Mouse (Mus musculus) thymus, postnatal 25 days (tissue): ENCODE results near the gene Lhfpl4.
A peak's percentile ranks its signal among the peaks of the same experiment; 100 is the strongest.

Source experiments
- DNase-seq: peaks from one replicate; pipeline ENCODE4 v3.0.0; 2022

The Lhfpl4 gene

DNA sequence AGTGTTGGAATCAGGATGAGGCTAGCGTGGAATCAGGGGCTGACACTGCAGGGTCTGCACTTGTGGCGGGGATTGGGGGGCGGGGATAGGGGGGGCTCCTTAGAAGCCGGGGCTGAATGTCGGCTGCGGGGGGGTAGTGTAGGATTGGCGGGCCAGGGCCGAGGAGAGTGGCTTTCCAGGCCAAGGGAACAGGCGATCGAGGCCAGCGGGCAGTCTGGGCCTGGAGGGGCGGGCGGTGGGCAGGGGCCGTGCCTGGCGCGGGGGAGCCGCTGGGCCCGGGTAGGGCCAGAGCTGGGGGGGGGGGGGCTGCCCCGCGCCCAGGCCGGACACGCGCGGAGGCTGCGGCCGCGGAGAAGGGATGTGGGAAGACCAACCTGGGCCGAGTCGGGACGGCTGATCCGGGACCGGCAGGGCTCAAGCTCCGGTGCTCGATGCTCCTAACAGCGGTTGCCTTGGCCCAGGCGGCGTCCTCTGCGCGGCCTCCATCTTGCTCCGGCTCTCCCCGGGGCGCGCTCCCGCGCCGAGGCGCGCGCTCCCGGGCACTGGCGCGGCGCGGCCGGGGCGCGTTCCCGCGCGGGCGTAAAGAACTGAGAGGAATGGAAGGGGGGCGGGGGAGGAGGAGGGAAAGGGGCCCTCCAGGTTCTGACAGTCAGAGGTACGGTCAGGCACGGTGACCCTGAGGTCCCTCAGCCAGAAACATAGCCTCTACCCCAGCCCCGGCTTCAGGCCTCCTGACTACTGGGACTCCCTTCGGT, at the start of gene Lhfpl4:
Gene Lhfpl4 (minus strand): TSS at position 544 of the 755 bp plus-strand sequence.
- no peak for DNase-seq

DNA sequence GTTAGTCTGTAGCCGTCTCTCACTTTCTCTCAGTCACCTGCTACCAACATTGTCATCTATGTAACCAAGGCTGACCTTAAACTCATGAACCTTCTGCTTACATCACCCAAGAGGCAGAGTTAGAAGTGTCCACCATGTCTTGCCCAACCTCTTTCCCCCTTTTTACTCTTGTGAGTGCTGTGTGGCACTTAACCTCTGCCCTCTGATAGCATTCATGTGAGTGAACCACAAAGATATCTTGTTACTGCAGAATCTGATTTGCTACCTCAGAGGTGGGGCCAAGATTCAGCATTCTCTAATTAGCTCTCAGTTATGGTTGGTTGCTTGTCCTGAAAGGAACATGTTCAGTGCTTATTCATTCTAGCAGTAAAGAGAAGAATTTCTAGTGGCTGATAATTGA, 47.6 kb upstream of the Lhfpl4 start:
- DNase-seq: no peak

DNA sequence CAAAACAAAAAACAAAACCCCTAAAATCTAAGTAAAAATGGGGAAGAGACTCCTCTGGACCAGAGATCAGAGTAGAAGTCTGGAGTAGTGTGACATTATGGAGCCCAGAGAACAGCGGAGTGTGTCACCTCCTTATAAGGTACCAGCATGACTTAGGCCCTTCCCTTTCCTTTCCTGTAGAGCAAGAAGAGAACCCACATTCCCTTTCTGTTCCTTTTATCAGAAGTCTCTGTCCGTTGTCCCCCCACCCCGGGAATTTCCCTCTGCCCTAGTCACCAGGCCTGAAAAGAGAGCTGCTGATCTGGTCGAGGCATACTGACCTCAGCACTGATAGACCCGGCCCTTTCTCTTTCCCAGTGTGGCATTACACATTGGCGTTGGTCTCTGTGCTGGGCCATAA, 43.3 kb upstream of the Lhfpl4 start:
- peak; percentile 7 for DNase-seq

DNA sequence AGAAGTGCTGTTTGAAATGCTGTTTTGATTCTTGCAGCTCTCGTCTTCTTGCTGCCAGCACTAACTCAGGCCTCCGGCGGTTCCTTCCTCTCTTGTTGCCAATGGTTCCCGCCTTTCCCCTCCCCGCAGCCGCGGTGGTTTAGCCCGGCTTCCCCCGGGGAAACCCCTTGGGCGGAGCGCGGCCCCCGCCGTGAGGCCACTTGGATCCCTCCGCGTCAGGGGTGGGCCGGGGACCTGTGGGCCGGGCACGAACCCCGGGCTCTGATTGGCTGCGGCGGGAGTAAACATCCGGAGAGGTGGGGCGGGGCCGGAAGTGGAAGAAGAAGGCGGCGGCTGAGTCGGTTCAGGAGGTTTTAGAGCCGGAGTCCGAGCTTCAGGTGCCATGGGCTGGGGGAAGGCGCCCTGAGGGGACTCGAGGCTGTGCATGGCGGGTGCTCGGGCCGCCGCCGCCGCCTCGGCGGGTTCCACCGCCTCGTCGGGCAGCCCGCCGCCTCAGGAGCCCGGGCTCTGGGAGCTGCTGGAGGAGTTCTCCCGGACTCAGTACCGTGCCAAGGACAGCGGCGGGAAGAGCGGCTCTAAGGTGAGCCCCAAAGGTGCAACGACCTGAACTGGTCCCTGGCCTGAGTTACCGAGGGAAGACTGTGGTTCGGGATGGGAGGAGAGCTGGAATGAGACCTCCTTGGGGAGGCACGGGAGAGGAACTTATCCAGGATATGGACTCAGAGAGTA, 42.5 kb upstream of the Lhfpl4 start, which contains the start of gene Mtmr14:
Gene Mtmr14 (plus strand): TSS at position 302 of the 729 bp plus-strand sequence.
- DNase-seq: peak; percentile 100

DNA sequence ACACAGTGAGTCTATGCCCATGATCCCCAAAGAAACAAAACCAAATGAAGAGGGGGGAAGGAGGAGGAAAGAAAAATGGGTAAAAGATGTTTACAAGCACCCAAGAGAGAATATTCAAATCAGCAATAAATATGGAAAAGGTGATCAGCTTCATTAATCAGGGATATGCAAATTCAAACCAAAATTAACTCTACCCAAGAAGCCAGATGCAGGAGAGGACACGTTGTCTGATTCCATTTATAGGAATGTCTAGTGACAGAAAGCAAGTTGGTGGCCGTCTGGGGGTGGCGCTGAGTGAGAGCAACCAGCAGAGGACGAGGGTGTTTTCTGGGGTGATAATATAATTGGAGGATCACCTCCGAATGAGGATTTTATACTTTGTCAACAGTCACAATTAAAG, 40.0 kb upstream of the Lhfpl4 start:
- no peak for DNase-seq

DNA sequence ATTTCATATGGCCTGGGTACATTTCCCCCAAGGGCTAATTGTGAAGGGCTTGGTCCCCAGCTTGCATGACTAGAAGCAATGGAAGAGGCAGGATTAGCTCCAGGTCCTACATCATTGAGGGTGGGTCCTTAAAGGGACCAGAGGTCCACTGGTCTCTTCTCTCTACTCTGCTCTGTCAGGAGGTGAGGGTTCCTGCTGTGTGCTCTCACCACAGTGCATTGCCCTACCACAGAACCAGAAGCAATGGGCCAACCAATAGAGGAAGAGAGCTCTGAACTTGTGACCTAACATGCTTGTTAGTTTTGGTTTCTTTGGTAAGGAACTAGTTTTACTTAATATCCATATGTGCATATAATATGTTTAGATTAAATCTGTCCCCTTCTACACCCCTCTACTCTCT, 31.5 kb upstream of the Lhfpl4 start:
- no peak for DNase-seq

DNA sequence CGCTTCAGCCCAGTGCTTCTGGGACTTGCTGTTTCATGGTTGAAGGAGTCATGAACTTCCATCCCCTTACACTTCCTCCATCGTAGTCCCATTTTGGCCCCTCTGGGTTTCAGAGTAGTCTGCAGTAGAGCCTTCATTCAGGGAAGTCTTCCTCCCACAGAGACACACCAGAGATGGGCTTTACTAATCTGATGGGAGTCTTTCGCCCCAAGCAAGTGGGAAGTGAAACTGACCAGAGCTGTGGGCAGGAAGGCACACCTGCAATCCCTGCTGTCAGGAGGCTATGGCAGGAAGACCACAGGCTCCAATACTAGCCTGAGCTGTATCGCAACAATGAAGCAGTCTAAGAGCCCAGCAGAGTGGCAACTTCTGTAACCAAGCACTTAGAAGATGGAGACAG, 30.6 kb upstream of the Lhfpl4 start:
- no peak for DNase-seq

DNA sequence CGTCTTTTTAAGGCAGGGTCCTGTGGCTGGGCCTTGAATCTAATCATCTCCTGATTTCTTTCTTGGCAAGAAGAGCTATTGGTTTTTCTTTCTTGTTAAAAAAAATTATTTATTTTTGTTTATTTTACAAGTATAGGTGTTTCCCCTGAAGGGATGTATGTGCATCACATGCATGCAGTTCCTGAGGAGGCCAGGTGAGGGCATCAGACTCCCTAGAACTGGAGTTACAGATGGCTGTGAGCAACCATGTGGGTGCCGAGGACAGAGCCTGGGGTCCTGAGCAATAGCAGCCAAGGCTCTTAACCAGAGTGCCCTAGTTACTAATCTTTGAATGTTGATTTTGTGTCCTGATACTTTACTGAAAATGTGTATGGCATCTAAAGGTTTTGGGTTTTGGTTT, 21.1 kb upstream of the Lhfpl4 start:
- no peak for DNase-seq

DNA sequence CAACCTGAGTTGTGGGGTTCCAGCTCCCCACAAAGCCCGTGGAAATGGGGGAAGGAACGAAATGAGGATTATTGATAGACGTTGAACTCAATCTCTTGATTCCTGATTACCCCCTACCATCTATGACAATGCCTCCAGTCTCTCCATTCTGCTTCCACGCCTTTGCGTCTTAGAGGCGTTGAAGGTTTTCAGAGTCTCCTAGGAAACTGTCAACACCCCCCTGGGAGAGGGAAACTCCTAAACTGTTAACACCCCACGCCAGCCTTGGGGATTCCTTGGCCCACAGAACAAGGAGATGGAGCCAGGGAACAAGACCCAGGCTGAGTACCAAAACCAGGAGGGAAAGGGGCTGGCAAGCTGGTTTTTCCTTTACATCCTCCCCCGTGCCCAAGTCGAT, 410 bp upstream of the Lhfpl4 start:
- no peak for DNase-seq

DNA sequence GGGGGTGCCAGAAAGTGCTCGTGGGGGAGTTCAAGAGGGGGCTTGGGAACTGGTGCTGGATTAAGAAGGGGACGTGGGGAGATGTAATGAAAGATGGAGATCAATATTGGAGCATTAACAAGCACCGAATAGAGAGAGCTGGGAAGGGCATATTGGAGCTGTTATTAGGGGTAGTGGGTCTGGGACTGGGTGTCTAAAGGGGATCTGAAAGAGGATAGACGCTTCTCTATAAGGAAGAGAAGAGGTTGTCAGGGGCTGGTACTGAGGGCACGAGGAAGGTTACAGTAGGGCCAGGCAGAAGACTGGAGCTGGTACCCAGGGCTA, 705 bp downstream of the Lhfpl4 start:
- no peak for DNase-seq

DNA sequence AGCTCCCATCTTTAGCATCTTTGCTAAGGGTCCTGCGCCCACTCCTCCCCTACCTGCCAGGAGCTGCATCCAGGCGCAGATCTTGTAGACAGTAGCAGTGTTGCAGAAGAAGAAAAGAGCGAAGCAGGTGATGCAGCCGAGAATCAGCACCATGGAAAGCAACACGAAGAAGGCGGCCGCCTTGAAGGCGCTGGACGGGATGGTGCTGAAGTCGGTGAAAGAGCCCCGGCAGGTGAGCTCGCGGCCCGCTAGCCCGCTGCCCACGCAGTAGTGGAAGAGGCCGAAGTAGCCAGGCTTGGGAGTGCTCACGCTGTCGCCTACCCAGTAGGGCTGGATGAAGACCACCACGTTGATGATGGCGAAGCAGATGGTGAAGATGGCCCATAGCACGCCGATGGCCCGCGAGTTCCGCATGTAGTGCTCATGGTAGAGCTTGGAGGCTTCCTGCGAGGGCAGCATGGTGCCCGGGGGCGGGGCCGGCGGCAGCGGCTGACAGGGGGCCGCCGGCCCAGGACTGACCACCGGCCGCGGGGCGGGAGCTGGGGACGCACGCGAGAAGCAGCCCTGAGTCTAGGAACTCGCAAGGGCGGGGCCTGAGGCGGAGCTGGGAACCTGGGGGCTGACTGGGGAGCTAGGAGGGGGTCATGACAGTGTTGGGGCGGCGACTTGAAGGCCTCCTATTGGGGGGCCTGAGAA, 1.3 kb downstream of the Lhfpl4 start:
- DNase-seq: no peak

DNA sequence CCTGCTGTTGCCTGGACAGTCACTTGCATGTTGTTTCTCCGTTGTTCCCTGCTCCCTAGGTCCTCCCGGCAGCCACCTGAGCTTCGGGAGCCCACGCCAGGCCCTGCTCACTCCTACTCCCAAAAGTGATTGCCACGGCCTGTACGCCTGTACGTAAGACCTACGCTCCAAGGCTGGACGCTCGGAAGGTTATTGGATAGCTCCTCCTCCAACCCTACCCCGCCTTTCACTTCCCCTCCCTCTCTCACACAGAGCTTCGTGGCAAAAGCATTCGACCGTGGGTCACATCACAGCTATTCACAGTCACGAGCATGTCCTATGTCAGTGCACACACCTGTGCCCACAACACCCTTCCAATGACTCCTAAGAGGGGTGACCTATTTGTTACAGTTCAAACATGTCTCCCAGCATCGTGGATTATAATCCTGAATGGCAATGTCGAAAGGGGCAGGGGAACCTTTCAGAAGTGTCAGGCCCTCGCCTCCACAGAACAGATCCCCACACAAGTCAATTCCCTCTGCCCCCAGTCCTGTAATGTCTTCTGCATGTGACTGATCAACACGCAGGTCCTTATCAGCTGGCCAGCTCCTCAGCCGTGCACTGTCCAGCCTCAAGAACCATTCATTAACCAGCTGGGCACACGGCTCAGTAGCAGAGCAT, 10.2 kb downstream of the Lhfpl4 start:
- DNase-seq: no peak

DNA sequence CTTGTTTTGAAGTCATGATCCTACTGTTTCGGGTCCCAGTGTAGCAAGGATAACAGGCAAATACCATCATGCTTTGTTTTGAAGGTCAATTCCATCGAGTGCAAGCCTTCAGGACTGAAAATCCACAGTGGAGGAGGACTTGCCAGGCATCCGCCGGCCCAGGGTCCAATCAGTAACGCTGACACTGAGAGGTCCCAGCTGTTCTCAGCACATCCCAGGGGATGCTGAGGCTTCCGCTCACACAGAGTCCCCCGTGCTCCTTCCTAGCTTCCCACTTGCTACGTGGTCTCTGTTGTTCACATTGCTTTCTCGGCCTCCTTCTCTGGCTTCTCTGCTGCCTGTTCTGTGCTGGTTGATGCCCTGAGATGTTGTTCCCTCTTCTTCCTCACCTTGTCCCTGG, 11.0 kb downstream of the Lhfpl4 start:
- no peak for DNase-seq

DNA sequence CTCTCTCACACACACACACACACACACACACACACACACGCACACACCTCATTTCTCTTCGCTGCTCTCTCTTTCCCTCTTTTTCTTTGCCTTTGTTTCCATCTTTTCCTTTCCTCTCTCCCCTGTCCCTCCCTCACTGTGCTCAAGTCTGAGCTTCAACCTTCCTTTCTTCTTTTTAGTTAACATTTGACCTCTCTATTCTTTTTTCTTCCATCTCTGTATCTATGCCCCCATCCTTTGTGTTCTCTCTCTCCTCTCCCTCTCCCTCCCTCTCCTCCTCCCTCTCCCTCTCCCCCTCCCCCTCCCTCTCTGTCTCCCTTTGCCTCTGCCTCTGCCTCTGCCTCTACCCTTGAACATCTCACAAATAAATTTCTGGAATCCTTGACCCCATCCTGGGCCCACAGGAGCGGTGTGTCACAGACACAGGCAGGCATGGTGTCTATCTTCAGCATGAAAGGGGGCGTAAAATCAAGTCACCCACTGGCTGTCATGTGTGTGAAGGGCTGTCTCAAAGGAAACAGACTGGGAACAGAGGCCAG, 15.9 kb downstream of the Lhfpl4 start:
- no peak for DNase-seq

DNA sequence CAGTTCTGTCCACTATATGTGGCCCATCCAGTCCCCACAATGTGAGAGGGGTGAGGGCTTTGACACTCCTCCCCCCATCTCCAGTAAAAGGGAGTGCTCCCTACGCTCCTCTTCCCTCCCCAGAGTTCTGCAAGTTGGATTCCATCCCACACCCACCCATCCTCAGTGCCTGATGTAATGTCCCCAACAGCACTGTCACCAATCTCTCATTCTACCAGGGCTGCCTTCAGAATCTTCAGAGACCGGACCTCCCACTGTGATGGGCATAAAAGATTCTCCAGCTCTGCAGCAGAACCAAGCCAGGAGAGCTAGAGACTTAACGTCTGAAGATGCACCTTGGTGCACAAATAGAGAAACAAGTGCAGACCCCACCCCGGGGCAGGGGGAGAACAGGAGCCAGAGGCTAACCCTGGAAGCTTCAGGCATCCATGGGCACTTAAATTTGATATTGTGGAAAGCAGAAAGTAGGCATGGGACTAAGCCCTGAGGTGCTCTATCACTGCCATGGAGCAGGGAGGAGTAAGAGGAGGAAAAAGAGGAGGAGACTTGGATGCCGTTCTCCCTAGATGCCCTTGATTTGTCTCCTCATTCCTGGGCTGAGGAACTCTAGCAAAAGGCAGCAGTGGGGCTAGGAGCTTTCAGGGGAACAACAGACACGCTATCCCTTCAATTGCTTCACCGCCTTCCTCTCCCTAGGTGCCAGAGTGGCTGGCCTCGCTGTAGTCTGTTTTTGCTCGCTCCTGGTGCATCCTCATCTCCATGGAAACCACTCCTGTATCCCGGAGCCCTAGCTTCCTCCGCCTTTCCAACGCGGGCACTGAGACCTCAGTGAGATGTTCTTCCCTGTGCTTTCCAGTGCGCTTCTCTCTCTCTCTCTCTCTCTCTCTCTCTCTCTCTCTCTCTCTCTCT, 16.6 kb downstream of the Lhfpl4 start:
- no peak for DNase-seq

DNA sequence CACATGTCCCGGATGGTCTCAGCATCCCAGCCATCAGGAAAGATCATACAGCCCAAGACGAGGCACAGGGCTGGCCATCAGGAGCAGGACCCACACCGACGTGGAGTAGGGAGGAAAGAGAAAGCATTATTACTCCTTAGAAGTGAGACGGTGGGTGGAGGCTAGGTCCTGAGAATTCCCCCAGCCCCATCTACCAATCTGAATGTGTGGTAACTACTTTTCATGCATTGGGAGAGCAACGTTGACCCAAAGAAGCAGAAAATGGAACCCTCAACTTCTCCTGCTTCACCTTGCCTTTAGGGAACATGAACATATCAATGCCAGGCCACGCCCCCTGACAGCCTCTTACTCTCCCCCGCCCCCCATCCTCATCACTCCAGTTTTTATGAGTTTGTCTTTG, 18.6 kb downstream of the Lhfpl4 start:
- no peak for DNase-seq

DNA sequence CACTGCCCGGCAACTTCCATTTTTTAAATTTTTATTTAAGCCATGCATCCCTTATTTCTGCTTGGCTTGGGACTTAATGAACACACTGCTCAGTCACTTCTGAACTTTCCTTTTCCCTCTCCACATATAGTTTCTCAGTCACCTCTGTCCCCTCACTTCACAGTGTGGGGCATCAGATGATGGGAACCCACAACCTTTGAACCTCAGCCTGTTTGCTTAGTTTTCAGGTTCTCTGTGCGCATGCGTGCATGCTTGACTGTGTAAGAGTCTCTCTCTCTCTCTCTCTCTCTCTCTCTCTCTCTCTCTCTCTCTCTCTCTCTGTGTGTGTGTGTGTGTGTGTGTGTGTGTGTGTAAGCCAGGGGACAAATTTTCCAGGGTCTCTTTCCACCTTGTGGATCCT, 19.7 kb downstream of the Lhfpl4 start:
- no peak for DNase-seq

DNA sequence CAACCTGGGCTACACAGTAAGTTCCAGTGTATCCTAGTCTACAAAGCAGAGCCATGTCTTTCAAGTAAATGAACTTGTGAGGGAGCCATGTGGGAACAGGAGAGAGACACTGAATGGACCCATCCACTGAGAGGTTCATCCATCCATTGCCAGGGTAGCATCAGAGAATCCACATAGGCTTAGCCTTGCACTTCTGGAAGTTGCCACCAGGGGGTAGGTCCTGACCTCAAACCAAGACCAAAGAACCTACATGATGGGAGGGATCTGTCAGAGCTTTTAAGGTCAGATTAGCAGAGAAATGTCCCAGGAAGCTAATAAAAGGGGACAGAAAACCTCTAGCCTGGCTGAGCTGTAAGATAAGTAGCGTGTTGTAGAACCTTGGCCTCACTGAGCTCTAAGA, 22.6 kb downstream of the Lhfpl4 start:
- DNase-seq: peak; percentile 61

DNA sequence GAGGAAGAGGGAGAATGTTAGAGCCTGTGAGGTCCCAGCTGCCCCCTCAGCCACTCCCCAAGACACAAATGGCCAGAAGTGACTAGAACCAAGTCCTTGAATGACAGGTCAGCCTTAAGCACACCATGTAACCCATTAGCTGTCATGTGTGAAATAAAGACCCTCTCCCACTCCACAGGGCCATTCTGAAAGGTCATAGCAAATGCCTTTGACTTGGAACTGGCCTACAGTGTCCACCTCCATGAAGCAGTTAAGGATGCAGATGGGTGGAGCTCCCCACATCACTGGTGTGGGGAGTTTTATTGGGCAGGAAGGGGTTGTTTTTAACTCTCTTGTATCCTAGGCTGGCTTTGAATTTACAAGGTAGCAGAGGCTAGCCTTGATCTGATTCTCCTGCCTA, 23.2 kb downstream of the Lhfpl4 start:
- no peak for DNase-seq

DNA sequence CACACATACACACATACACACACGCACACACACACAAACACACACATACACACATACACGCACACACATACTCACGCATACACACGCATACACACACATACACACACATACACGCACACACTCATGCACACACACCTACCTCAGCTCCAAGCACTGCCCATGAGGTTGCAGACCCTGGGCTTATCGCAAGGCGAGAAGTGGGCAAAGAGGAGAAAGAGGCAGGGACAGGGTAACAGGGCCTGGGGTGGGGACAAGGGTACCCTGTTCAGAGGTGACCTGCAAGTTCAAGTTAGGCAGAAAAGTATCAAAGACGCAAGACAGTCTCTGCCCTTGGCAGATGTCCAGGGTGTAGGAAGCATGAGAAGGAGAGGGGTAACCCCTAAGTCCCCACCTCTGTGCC, 24.5 kb downstream of the Lhfpl4 start:
- no peak for DNase-seq

DNA sequence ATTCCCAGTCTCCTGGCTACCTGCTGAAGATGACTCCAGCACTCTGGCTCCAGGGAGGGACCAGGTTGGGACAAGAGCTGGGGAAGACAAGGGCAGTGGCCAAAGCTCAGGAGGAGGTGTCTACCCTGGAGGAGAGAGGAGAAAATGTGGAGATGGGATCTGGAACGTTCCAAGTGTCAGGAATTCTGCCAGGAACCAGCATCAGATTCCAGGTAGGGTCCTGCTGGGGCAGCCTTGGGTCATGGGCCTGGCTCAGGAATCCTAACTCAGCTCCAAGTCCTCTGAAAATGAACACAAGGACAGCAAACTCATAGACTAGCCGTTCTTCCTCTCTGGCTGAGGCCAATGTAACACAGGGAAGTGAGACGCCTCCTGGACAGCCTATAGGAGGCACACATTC, 25.3 kb downstream of the Lhfpl4 start:
- DNase-seq: no peak

DNA sequence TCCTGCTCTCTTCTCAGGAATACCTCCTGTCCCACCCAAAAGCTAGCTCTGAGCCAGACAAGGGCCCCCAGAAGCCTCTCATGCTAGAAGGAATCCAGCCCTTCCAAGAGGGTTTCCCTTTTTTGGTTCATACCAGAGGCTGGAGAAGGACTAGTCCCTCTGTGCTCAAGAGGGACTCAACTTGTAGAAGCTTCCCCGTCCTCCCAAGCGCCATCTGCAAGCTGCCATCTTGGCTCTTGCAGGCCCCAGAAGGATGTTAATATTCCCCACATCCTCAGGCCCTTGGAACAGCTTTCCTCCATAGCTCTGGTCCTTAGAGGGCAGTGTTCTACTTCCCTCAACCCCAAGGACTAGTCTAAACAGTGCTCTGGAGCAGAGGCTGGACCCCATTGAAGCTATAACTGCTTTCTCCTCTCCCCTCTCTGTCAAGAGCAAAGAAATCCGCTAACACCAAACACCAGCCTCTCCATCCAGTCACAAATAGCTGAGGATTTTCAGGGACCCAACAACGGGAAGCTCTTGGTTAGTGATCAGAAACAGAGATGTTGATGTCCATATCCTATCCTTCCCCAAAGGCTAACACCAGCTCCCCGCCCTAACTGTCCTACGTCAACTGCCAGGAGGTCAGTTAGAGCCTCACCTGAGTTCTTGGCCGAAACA, 26.7 kb downstream of the Lhfpl4 start:
- no peak for DNase-seq
